Mouse (Mus musculus) natural killer cell, adult 2 months (primary cell): ENCODE data around the gene Upk3b.

ENCODE experiments used
- DNase-seq, 2 experiments: peaks; one replicate each; pipeline ENCODE4 v3.0.0; 2022; ENCODE audit warnings: low spot score in 2 of 2

Upk3b gene

GRCm38 (mm10) chr5:136038258-136039214 is at the start of gene Upk3b:
Gene Upk3b, plus strand, starts transcription at chr5:136038496.
- DNase-seq: no peak

GRCm38 (mm10) chr5:135990601-135991000 is 47.7 kb upstream of the Upk3b start:
- peak in 1 of 2 experiments; percentile 32 for DNase-seq

GRCm38 (mm10) chr5:135993381-135993965 is 44.8 kb upstream of the Upk3b start:
- DNase-seq: no peak

GRCm38 (mm10) chr5:135994335-135994724 is 44.0 kb upstream of the Upk3b start:
- DNase-seq: no peak

- peak; percentile 84 to 86 for DNase-seq
Observed at GRCm38 (mm10) chr5:135994725-135995687, 43.3 kb upstream of the Upk3b start, which contains the start of gene Dtx2. Gene Dtx2, plus strand, starts transcription at chr5:135994800.

- DNase-seq: no peak
Observed at GRCm38 (mm10) chr5:135996162-135996561, 42.1 kb upstream of the Upk3b start.

GRCm38 (mm10) chr5:136001222-136001621 is 37.1 kb upstream of the Upk3b start:
- no peak for DNase-seq

- DNase-seq: no peak
Observed at GRCm38 (mm10) chr5:136002325-136002724, 36.0 kb upstream of the Upk3b start.

- DNase-seq: no peak
Observed at GRCm38 (mm10) chr5:136002751-136003151, 35.5 kb upstream of the Upk3b start.

- DNase-seq: no peak
Observed at GRCm38 (mm10) chr5:136004537-136004936, 33.8 kb upstream of the Upk3b start.

- DNase-seq: no peak
Observed at GRCm38 (mm10) chr5:136007745-136008144, 30.6 kb upstream of the Upk3b start.

- DNase-seq: no peak
Observed at GRCm38 (mm10) chr5:136014877-136015276, 23.4 kb upstream of the Upk3b start.

- no peak for DNase-seq
Observed at GRCm38 (mm10) chr5:136015586-136015985, 22.7 kb upstream of the Upk3b start.

GRCm38 (mm10) chr5:136016014-136016876 is 22.1 kb upstream of the Upk3b start:
- DNase-seq: no peak

- DNase-seq: no peak
Observed at GRCm38 (mm10) chr5:136017262-136017661, 21.0 kb upstream of the Upk3b start.

- no peak for DNase-seq
Observed at GRCm38 (mm10) chr5:136018726-136019125, 19.6 kb upstream of the Upk3b start.

- DNase-seq: no peak
Observed at GRCm38 (mm10) chr5:136019907-136020306, 18.4 kb upstream of the Upk3b start.

- no peak for DNase-seq
Observed at GRCm38 (mm10) chr5:136025712-136026111, 12.6 kb upstream of the Upk3b start.

- no peak for DNase-seq
Observed at GRCm38 (mm10) chr5:136026859-136027258, 11.4 kb upstream of the Upk3b start.

- DNase-seq: no peak
Observed at GRCm38 (mm10) chr5:136027612-136028311, 10.5 kb upstream of the Upk3b start.
